Mouse (Mus musculus) testis, adult 2 months (tissue): ENCODE measurements around the gene Ift46. TPM values are rescaled to one million over a fixed set of nuclear protein-coding genes. Genes with fewer than 3 reads are reported as not detected.

Experiments
- H3K27ac ChIP-seq: fragments of 200-500 bp; 2 replicates; pipeline ENCODE4 v1.5.1; 2012; ENCODE audit warnings: low read depth, low read length; ENCODE audit not compliant: control insufficient read depth, insufficient read depth
- H3K27me3 ChIP-seq: fragments of 200-500 bp; 2 replicates; pipeline ENCODE4 v1.6.1; 2012; ENCODE audit warnings: mild to moderate bottlenecking, low read length, moderate library complexity; ENCODE audit not compliant: control insufficient read depth, insufficient read depth
- H3K36me3 ChIP-seq: fragments of 200-500 bp; 2 replicates; pipeline ENCODE4 v1.6.1; 2012; ENCODE audit warnings: mild to moderate bottlenecking, low read length; ENCODE audit not compliant: control insufficient read depth, insufficient read depth
- H3K4me1 ChIP-seq: fragments of 200-500 bp; 2 replicates; pipeline ENCODE4 v1.6.1; 2012; ENCODE audit warnings: low read length; ENCODE audit not compliant: control insufficient read depth, insufficient read depth
- H3K4me3 ChIP-seq: fragments of 200-500 bp; 2 replicates; pipeline ENCODE4 v1.5.1; 2012; ENCODE audit warnings: low read depth, mild to moderate bottlenecking, low read length, moderate library complexity, mixed read lengths; ENCODE audit not compliant: control insufficient read depth
- CTCF ChIP-seq: fragments of 200-500 bp; IDR thresholded peaks from 2 replicates; pipeline ENCODE4 v1.5.1; 2012; ENCODE audit warnings: low read depth, mild to moderate bottlenecking, inconsistent platforms, low read length, moderate library complexity; ENCODE audit not compliant: control insufficient read depth, insufficient read depth, insufficient replicate concordance
- POLR2A ChIP-seq: fragments of 200-500 bp; IDR thresholded peaks from 2 replicates; pipeline ENCODE4 v1.6.1; 2012; ENCODE audit warnings: low read depth, mild to moderate bottlenecking, inconsistent platforms, low read length, moderate library complexity; ENCODE audit not compliant: control insufficient read depth
- polyA plus RNA-seq: library from polyadenylated mRNA; depleted of rRNA; stranded (reverse); fragments of >200 nt; gene quantifications from 2 replicates; pipeline ENCODE4 v1.2.3, GENCODE M21; 2012

Gene Ift46
- polyA plus RNA-seq, 1 experiment, result 203 TPM

GRCm38 (mm10) chr9:44732130-44732549 lies 35.6 kb upstream of the Ift46 start:
- no peaks in the 10 kb centered on the region for H3K36me3 ChIP-seq
- TF ChIP-seq POLR2A (no peak), CTCF (no peak)
- no peak overlapping the region for H3K27ac ChIP-seq
- peaks cover 21% of the 10 kb centered on the region for H3K4me1 ChIP-seq
- H3K27me3 ChIP-seq, result no peaks in the 10 kb centered on the region
- no peak overlapping the region for H3K4me3 ChIP-seq

DNA sequence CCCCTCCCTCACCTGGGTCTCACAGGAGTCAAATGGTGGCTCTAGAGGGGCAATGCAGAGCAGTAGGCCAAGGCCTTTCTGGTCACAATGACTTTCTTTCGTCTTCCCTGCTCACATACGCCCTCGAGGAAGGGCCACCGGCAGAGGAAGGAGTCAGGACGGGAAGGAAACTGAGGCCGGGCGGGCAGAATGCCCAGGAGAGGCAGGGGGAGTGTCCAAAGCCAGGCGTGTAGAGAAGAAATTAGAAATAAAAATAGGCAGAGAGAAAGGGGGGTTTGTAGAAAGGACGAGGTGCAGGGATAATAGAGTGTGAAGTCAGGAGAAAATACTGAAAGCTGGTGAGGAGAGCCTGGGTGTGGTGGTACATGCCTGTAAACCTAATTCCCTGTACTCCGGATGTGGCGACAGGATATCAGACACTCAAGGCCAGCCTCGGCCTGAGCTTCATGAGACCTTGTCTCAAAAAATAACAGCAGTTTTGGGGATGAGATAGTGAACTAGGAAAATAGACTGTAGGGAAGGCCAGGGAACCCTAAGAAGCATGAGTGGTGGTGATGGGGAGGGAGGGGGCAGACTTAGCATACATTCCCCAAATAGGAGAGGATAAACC lies 34.7 kb upstream of the Ift46 start:
- TF ChIP-seq CTCF (no peak), POLR2A (no peak)
- Histone ChIP-seq H3K4me1 (peaks cover 24% of the 10 kb centered on the region), H3K4me3 (peak overlapping the region; percentile 45), H3K27me3 (no peaks in the 10 kb centered on the region), H3K36me3 (no peaks in the 10 kb centered on the region), H3K27ac (no peak overlapping the region)

GRCm38 (mm10) chr9:44733671-44734523 lies 33.8 kb upstream of the Ift46 start:
- Histone ChIP-seq H3K27ac (no peak overlapping the region), H3K4me1 (peaks cover 24% of the 10 kb centered on the region), H3K4me3 (peak overlapping the region; percentile 45), H3K27me3 (no peaks in the 10 kb centered on the region), H3K36me3 (no peaks in the 10 kb centered on the region)
- no peak for TF ChIP-seq CTCF
- TF ChIP-seq POLR2A, result no peak

DNA sequence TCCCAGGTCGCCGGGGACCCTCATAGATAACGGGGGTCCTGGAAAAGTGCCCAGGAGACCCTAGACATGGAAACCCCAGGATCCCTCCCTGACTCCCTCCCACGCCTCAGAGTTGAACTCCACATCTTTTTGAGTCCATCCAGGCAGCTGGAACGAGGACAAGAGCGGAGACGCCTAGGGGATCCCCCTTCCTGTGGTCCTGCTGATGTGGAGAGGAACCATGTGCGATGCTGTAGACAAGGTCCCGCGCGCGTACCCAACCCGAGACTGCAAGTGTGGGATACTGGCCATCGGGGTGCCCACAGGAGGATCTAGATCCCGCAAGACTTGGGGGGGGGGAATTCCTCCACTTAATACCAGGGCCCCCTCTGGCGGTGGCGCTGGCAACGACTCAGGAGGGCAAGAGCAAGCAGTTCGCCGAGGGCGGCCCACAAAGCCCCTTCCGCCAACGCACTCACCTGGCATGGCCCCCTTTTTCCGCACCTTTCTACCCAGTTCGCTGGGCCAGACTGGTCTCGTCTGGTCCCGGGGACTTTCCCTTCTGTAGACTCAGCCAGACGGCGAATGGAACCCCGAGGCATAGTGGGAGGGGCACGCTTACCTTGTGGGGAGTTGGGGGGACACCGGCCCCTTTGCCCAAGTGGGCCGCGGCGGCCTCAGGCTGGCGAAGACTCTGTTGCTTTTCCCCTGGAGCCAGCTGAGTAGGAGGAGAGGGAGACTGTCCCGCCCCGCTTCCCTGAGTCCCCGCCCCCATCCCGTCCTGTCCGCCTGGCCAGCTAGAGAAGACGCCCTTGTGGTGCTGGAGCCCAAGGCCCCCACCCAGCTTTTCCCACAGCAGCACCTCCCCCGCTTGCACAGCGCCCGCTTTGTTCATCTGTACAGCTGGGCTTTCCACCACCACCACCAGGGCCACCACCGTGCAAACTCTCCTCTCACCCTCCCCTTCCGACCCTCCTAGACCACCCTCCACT lies 32.9 kb upstream of the Ift46 start, which contains the start of gene Phldb1:
Gene Phldb1 (minus strand): TSS at position 675 of the 971 bp plus-strand sequence.
- Histone ChIP-seq H3K36me3 (no peaks in the 10 kb centered on the region), H3K4me3 (peak within 1 kb of the TSS; percentile 45), H3K27ac (peak within 1 kb of the TSS; percentile 50; the same call in 1 of the 2 replicates), H3K27me3 (no peaks in the 10 kb centered on the region), H3K4me1 (peaks cover 24% of the 10 kb centered on the region)
- TF ChIP-seq CTCF (0 out of 2 replicates have a peak, but pooled peaks have one; percentile 3), POLR2A (peak; percentile 29; the same call in 1 of the 2 replicates)

DNA sequence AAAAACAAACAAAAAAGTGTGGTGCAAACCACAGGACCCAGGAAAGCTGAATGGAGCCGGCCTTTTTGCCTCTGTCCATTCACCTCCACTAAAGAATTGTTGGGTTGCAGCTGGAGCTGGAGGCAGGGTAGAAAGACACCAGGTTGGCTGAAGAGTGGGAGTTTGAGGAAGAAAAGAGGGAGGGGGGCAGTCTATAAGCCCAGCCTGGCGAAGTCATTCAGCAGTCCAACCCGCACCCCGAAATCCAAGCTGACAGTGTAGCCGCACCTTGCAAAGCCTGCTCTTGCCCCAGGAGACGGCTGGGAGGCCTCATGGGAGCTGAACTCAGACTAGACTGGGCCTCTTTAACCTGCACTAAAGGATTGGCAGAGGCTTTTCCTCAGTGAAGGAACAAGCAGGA lies 31.8 kb upstream of the Ift46 start:
- Histone ChIP-seq H3K4me1 (peaks cover 24% of the 10 kb centered on the region), H3K27me3 (no peaks in the 10 kb centered on the region), H3K27ac (no peak overlapping the region), H3K4me3 (no peak overlapping the region), H3K36me3 (no peaks in the 10 kb centered on the region)
- TF ChIP-seq POLR2A (no peak), CTCF (no peak)

GRCm38 (mm10) chr9:44736301-44736700 lies 31.4 kb upstream of the Ift46 start:
- no peak overlapping the region for H3K27ac ChIP-seq
- H3K4me1 ChIP-seq, result peaks cover 24% of the 10 kb centered on the region
- H3K4me3 ChIP-seq, result no peak overlapping the region
- H3K27me3 ChIP-seq, result no peaks in the 10 kb centered on the region
- no peaks in the 10 kb centered on the region for H3K36me3 ChIP-seq
- TF ChIP-seq CTCF, result no peak
- TF ChIP-seq POLR2A, result no peak
